Mouse (Mus musculus) E14TG2a.4 (cell line): ENCODE results near the gene Agtpbp1.

Source experiments
- CTCF ChIP-seq: conservative IDR thresholded peaks from 2 replicates; pipeline ENCODE4 v1.5.1; 2014; ENCODE audit warnings: low read length
- POU5F1 ChIP-seq: IDR thresholded peaks from 2 replicates; pipeline ENCODE4 v1.6.1; 2014; ENCODE audit warnings: low read length, borderline replicate concordance

DNA sequence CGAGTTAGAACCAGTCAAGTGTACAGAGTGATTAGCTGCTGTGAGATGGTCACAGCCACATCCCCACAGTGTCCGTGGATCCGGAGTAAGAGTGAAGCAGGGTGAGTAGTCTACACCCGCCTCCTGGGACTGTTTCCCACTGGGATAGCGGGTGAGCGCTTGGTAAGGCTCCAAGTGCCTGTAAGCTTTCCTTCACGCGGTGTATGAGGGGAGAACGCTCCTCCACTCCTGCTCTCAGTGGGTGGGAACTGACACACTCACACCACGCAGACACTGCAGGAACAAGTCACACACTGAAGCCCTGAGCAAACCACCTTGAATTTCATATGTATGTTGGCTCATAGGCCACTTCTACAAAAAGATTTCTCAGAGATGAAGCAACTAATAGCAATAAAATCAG, 134.2 kb downstream of the Agtpbp1 start:
- TF ChIP-seq CTCF = no peak
- TF ChIP-seq POU5F1 = no peak
